Mouse (Mus musculus) layer of hippocampus, postnatal 25 days (tissue): ENCODE measurements around the gene Tram2. TPM values are rescaled to one million over a fixed set of nuclear protein-coding genes. Genes with fewer than 3 reads are reported as not detected.

Experiments
- DNase-seq, 2 experiments: peaks; one replicate each; pipeline ENCODE4 v3.0.0; 2022; ENCODE audit warnings: mixed read lengths in 2 of 2, low spot score in 1 of 2; ENCODE audit errors: extremely low spot score in 1 of 2
- total RNA-seq, 2 experiments: library from RNA; stranded (reverse); gene quantifications; 2 replicates each; pipeline ENCODE4 v1.2.3; 2021

Gene Tram2
- total RNA-seq: 1 to 10 TPM in 1 of 2 experiments, under 1 TPM in 1; 0.91 to 1.4 TPM

GRCm38 (mm10) chr1:21079217-21079773 is at the start of gene Tram2:
Gene Tram2, minus strand, starts transcription at chr1:21079229.
- peak; percentile 84 to 86 for DNase-seq

GRCm38 (mm10) chr1:21124713-21125336 is 45.8 kb upstream of the Tram2 start:
- DNase-seq: no peak

- DNase-seq: no peak
These were observed 24.8 kb upstream of the Tram2 start for GRCm38 (mm10) chr1:21103784-21104183.

GRCm38 (mm10) chr1:21101221-21102006 is 22.4 kb upstream of the Tram2 start:
- DNase-seq: peak; percentile 19 to 74

- DNase-seq: no peak
These were observed 21.7 kb upstream of the Tram2 start for GRCm38 (mm10) chr1:21100726-21101125.

- DNase-seq: no peak
These were observed 18.3 kb upstream of the Tram2 start for GRCm38 (mm10) chr1:21097001-21097989.

GRCm38 (mm10) chr1:21094644-21095215 is 15.7 kb upstream of the Tram2 start:
- DNase-seq: no peak

GRCm38 (mm10) chr1:21089661-21090117 is 10.7 kb upstream of the Tram2 start:
- DNase-seq: no peak

- DNase-seq: no peak
These were observed 7.3 kb upstream of the Tram2 start for GRCm38 (mm10) chr1:21086291-21086690.

GRCm38 (mm10) chr1:21084661-21085060 is 5.6 kb upstream of the Tram2 start:
- DNase-seq: no peak

- DNase-seq: no peak
These were observed 1.3 kb upstream of the Tram2 start for GRCm38 (mm10) chr1:21080362-21080761.

- DNase-seq: no peak
These were observed 381 bp downstream of the Tram2 start for GRCm38 (mm10) chr1:21078481-21079214.

GRCm38 (mm10) chr1:21077619-21078018 is 1.4 kb downstream of the Tram2 start:
- no peak for DNase-seq

- no peak for DNase-seq
These were observed 1.8 kb downstream of the Tram2 start for GRCm38 (mm10) chr1:21077191-21077590.

GRCm38 (mm10) chr1:21075986-21076495 is 3.0 kb downstream of the Tram2 start:
- DNase-seq: no peak

- DNase-seq: peak in 1 of 2 experiments; percentile 11
These were observed 4.8 kb downstream of the Tram2 start for GRCm38 (mm10) chr1:21074231-21074630.

- DNase-seq: no peak
These were observed 6.1 kb downstream of the Tram2 start for GRCm38 (mm10) chr1:21072875-21073444.

- no peak for DNase-seq
These were observed 8.4 kb downstream of the Tram2 start for GRCm38 (mm10) chr1:21070658-21071057.
